Mouse (Mus musculus) ES-Bruce4 (cell line): ENCODE measurements around the gene Hist1h2ag.

Experiments
- CTCF ChIP-seq: IDR thresholded peaks from one replicate; pipeline ENCODE4 v1.8.1; 2011; ENCODE audit warnings: low read depth, low read length
- EP300 ChIP-seq: IDR thresholded peaks from 2 replicates; pipeline ENCODE4 v1.6.1; 2011; ENCODE audit warnings: low read depth, low read length; ENCODE audit not compliant: insufficient read depth
- POLR2A ChIP-seq: IDR thresholded peaks from one replicate; pipeline ENCODE4 v1.8.1; 2011; ENCODE audit warnings: low read length; ENCODE audit not compliant: insufficient read depth

DNA sequence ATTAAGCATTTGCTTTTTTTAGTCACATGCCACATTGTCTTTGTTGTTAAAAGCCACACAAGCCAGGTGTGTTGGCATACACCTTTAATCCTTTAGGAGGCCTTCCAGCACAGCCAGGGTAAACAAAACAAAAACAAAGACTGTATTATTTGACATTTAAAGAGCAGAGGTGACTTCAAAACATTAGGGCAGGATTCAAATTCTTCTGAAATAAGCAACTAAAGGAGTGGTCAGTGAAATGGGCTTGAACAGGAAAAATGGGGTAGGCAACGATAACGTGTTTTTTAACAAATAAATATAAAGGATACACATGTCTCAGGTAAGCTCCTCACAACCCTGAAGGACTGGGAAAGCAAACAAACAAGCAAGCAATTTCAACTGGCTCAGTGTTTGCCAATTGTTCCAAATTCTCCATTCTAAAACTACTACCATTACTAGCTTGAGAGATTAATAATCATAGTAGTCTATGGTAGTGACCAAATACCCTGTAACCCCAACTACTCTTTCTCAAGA lies 2.7 kb downstream of the Hist1h2ag start:
- TF ChIP-seq CTCF (no peak), POLR2A (no peak), EP300 (no peak)
